ENCODE assay signal across 9 mouse cellular contexts in the genomic region with DNA sequence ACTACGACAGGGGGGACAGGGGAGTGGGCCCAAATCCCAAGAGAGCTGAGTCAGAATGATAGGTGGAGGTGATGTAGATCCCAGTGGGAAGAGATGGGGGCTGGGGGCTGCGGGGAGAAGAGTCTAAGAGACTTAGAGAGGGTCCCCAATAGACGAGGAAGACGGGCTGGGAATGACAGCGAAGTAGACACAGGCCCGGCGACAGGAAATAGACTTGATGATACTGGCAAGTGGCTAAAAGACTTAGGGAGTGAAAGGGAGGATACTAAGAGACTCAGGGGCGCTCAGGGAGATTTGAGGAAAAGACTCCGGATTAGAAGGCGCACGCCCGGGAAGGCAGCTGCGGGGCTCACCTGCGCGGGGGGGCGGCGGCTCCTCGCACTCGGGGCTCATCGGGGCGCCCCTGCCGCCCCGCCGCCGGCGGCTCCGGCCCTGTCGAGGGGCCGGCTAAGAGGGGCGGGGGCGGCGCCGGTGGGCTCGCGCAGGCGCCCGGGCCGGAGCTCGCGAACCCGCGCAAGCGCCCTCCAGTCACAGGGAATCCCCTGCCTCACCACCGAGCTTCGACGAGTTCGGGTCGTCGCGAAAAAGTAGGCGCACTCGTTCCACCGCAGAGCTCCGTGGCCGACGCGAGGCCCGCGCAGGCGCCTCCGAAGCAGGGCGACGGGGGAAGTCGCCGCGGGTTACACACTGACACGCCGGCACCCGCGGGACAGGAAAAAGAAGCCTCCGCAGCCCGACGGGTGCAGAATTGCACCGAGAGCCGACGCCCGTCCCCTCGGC. TPM values are rescaled to one million over a fixed set of nuclear protein-coding genes. Genes with fewer than 3 reads are reported as not detected.
DNase-seq lines count a peak whose midpoint lies in the region; ATAC-seq and TF ChIP-seq lines count a peak whose summit lies in the region.
"Had no signal": no experiment of that assay in that cellular context is flagged by ENCODE, and none has a peak within 500 bp of the region (broad histone marks: within the 10 kb centered on the region; RNA-seq: fewer than 3 reads in every experiment).

No protein-coding gene starts in this region.

- TF ChIP-seq CTCF in heart, adult 2 months (IDR thresholded peaks at IDR 0.05) = no peak
- TF ChIP-seq CTCF in ES-Bruce4 (IDR thresholded peaks at IDR 0.05; ENCODE audit: low read depth, low read length) = no peak

- no peaks in the 10 kb centered on the region for H3K27me3 ChIP-seq in heart, adult 2 months (ENCODE audit: control insufficient read depth, insufficient read depth, low read length)
- no peaks in the 10 kb centered on the region for H3K27me3 ChIP-seq in ES-Bruce4 (ENCODE audit: control insufficient read depth, insufficient read depth, low read length, poor library complexity, severe bottlenecking)
- H3K27me3 ChIP-seq in hindbrain, embryonic 10.5 days (ENCODE audit: insufficient read depth, poor library complexity, severe bottlenecking) = no peaks in the 10 kb centered on the region
- no peaks in the 10 kb centered on the region for H3K27me3 ChIP-seq in neural tube, embryonic 14.5 days (ENCODE audit: control insufficient read depth, insufficient read depth, low read length)

- H3K9ac ChIP-seq in heart, adult 2 months (ENCODE audit: low read depth, low read length) = peak overlapping the region; percentile 82
- peak overlapping the region; percentile 79 for H3K9ac ChIP-seq in ES-Bruce4 (ENCODE audit: low read depth, poor library complexity, severe bottlenecking)
- H3K9ac ChIP-seq in neural tube, embryonic 14.5 days (replicated peaks; ENCODE audit: low read depth, low read length) = peak overlapping the region; percentile 84

- intact Hi-C loops in heart, adult 2 months (cut with DNase I) = loop anchor here (2.0 to 10.0 kb wide), 5 partner anchors 26 to 1486 kb away; partner anchors contain the start of genes Fiz1, Gm44973, Hspbp1 and Rpl28
- intact Hi-C loops in gastrocnemius, postnatal 14 days (cut with DNase I; ENCODE audit: low total_unique reads) = no loop called here

- H3K36me3 ChIP-seq in heart, adult 2 months (ENCODE audit: control insufficient read depth, insufficient read depth, low read length) = peaks cover 22% of the 10 kb centered on the region
- H3K36me3 ChIP-seq in ES-Bruce4 (ENCODE audit: control insufficient read depth, insufficient read depth, low read length, poor library complexity, severe bottlenecking) = no peaks in the 10 kb centered on the region
- peaks cover 31% of the 10 kb centered on the region for H3K36me3 ChIP-seq in hindbrain, embryonic 10.5 days
- 0 out of 2 replicates have a peak, but pooled peaks cover 3% of the 10 kb centered on the region for H3K36me3 ChIP-seq in neural tube, embryonic 14.5 days (ENCODE audit: control insufficient read depth, insufficient read depth, low read length)

- no peak for TF ChIP-seq POLR2A in heart, adult 2 months (IDR thresholded peaks at IDR 0.05; ENCODE audit: insufficient read depth, low read depth, low read length)
- no peak for TF ChIP-seq POLR2A in ES-Bruce4 (IDR thresholded peaks at IDR 0.05; ENCODE audit: insufficient read depth, low read length)

- TF ChIP-seq EP300 in heart, adult 2 months (IDR thresholded peaks at IDR 0.05; ENCODE audit: insufficient read depth, low read depth, low read length) = no peak
- TF ChIP-seq EP300 in ES-Bruce4 (IDR thresholded peaks at IDR 0.05; ENCODE audit: insufficient read depth, low read depth, low read length) = no peak

- H3K27ac ChIP-seq in heart, adult 2 months = peak overlapping the region; percentile 98
- H3K27ac ChIP-seq in ES-Bruce4 (ENCODE audit: insufficient read depth, low read length) = no peak overlapping the region
- peak overlapping the region; percentile 96 for H3K27ac ChIP-seq in hindbrain, embryonic 10.5 days
- H3K27ac ChIP-seq in neural tube, embryonic 14.5 days (ENCODE audit: low read depth, low read length) = peak overlapping the region; percentile 95

- H3K79me2 ChIP-seq in heart, adult 2 months (replicated peaks; ENCODE audit: control insufficient read depth, insufficient read depth, low read length) = peaks cover 7% of the 10 kb centered on the region

- ATAC-seq in neural tube, embryonic 14.5 days (ENCODE audit: low read depth) = peak; percentile 80

- DNase-seq in heart, adult 2 months = peak in 1 of 2 experiments; percentile 13
- no peak for DNase-seq in heart, adult 9 months (ENCODE audit: low spot score in 2 of 2)
- DNase-seq in embryo, embryonic 9.5 days (ENCODE audit: extremely low spot score) = peak; percentile 46
- DNase-seq in hindbrain, embryonic 10.5 days (ENCODE audit: low spot score) = no peak
- peak; percentile 56 for DNase-seq in liver
- DNase-seq in gastrocnemius, postnatal 14 days = no peak

- peak overlapping the region; percentile 73 for H3K4me2 ChIP-seq in neural tube, embryonic 14.5 days (ENCODE audit: low read depth, low read length)

- peaks cover 20% of the 10 kb centered on the region for H3K4me1 ChIP-seq in heart, adult 2 months (ENCODE audit: control insufficient read depth, insufficient read depth, low read length)
- H3K4me1 ChIP-seq in ES-Bruce4 (ENCODE audit: control insufficient read depth, insufficient read depth, low read length) = peaks cover 3% of the 10 kb centered on the region
- peaks cover 42% of the 10 kb centered on the region for H3K4me1 ChIP-seq in hindbrain, embryonic 10.5 days (replicated peaks)
- peaks cover 16% of the 10 kb centered on the region for H3K4me1 ChIP-seq in neural tube, embryonic 14.5 days (ENCODE audit: control insufficient read depth, insufficient read depth, low read length)

- H3K9me3 ChIP-seq in ES-Bruce4 (replicated peaks; ENCODE audit: control insufficient read depth, insufficient read depth, low read length, poor library complexity, severe bottlenecking) = no peaks in the 10 kb centered on the region
- H3K9me3 ChIP-seq in hindbrain, embryonic 10.5 days = no peaks in the 10 kb centered on the region
- no peaks in the 10 kb centered on the region for H3K9me3 ChIP-seq in neural tube, embryonic 14.5 days (ENCODE audit: control insufficient read depth, low read length)

- under 1% methylated on average over 78 of the region's 78 CpGs for WGBS in heart, adult 2 months
- WGBS in hindbrain, embryonic 10.5 days = under 1% methylated on average over 78 of the region's 78 CpGs
- WGBS in neural tube, embryonic 14.5 days = under 1% methylated on average over 56 of the region's 78 CpGs

- H3K4me3 ChIP-seq in heart, adult 2 months = peak overlapping the region; percentile 91
- peak overlapping the region; percentile 86 for H3K4me3 ChIP-seq in ES-Bruce4 (ENCODE audit: low read depth, low read length)
- H3K4me3 ChIP-seq in hindbrain, embryonic 10.5 days = peak overlapping the region; percentile 89
- H3K4me3 ChIP-seq in neural tube, embryonic 14.5 days (ENCODE audit: low read depth, low read length) = peak overlapping the region; percentile 85

RNA-seq across cellular contexts. Expression of gene Ppp6r1, which starts 0.5 kb away (rescaled TPM):
- 10 to 100 TPM; 67.6 to 71.9 TPM for total RNA-seq in heart, adult 2 months (2021)
- 67.1 and 89.9 TPM in 2 replicates for polyA plus RNA-seq in heart, adult 2 months (2012; rRNA removed)
- 58.6 and 66.3 TPM in 2 replicates for polyA plus RNA-seq in ES-Bruce4 (2011; ENCODE audit: insufficient read depth, insufficient read length, low read depth, missing spikeins)
- 9.4 and 11.5 TPM in 2 replicates for polyA plus RNA-seq in hindbrain, embryonic 10.5 days (2016; fragmentation: Nextera tagmentation; extraction: Ambion mirVana)
- polyA plus RNA-seq in neural tube, embryonic 14.5 days (2014; fragmentation: Nextera tagmentation; extraction: Ambion mirVana) = 6.1 and 10.9 TPM in 2 replicates
- total RNA-seq in gastrocnemius, postnatal 14 days (2021) = 10 to 100 TPM; 44.2 to 45.0 TPM

RNA-seq across cellular contexts. Expression of gene Hspbp1, which starts 26.6 kb away (rescaled TPM):
- total RNA-seq in heart, adult 2 months (2021) = 10 to 100 TPM; 31.9 to 35.0 TPM
- polyA plus RNA-seq in heart, adult 2 months (2012; rRNA removed) = 27.0 and 29.7 TPM in 2 replicates
- polyA plus RNA-seq in ES-Bruce4 (2011; ENCODE audit: insufficient read depth, insufficient read length, low read depth, missing spikeins) = 51.8 and 63.3 TPM in 2 replicates
- polyA plus RNA-seq in hindbrain, embryonic 10.5 days (2016; fragmentation: Nextera tagmentation; extraction: Ambion mirVana) = 131 and 139 TPM in 2 replicates
- polyA plus RNA-seq in neural tube, embryonic 14.5 days (2014; fragmentation: Nextera tagmentation; extraction: Ambion mirVana) = 141 and 143 TPM in 2 replicates
- total RNA-seq in gastrocnemius, postnatal 14 days (2021) = 10 to 100 TPM; 19.7 to 20.3 TPM

RNA-seq across cellular contexts. Expression of gene Tmem86b, which starts 27.1 kb away (rescaled TPM):
- 1 to 10 TPM; 4.2 to 5.3 TPM for total RNA-seq in heart, adult 2 months (2021)
- polyA plus RNA-seq in heart, adult 2 months (2012; rRNA removed) = 12.8 and 19.2 TPM in 2 replicates
- 3.8 and 5.5 TPM in 2 replicates for polyA plus RNA-seq in ES-Bruce4 (2011; ENCODE audit: insufficient read depth, insufficient read length, low read depth, missing spikeins)
- polyA plus RNA-seq in hindbrain, embryonic 10.5 days (2016; fragmentation: Nextera tagmentation; extraction: Ambion mirVana) = 2.1 and 2.2 TPM in 2 replicates
- 3.3 and 3.4 TPM in 2 replicates for polyA plus RNA-seq in neural tube, embryonic 14.5 days (2014; fragmentation: Nextera tagmentation; extraction: Ambion mirVana)
- total RNA-seq in gastrocnemius, postnatal 14 days (2021) = 1 to 10 TPM; 2.1 to 3.1 TPM

RNA-seq across cellular contexts. Expression of gene Brsk1, which starts 32.1 kb away (rescaled TPM):
- total RNA-seq in heart, adult 2 months (2021) = 1 to 10 TPM in 1 of 2 experiments, under 1 TPM in 1; 0.89 to 1.5 TPM
- polyA plus RNA-seq in heart, adult 2 months (2012; rRNA removed) = 1.7 and 2.2 TPM in 2 replicates
- polyA plus RNA-seq in ES-Bruce4 (2011; ENCODE audit: insufficient read depth, insufficient read length, low read depth, missing spikeins) = 10.9 TPM in 2 replicates
- 1.7 and 2.8 TPM in 2 replicates for polyA plus RNA-seq in hindbrain, embryonic 10.5 days (2016; fragmentation: Nextera tagmentation; extraction: Ambion mirVana)
- 10.1 and 12.9 TPM in 2 replicates for polyA plus RNA-seq in neural tube, embryonic 14.5 days (2014; fragmentation: Nextera tagmentation; extraction: Ambion mirVana)
- total RNA-seq in gastrocnemius, postnatal 14 days (2021) = 1 to 10 TPM; 1.8 to 2.3 TPM

RNA-seq across cellular contexts. Expression of gene Ptprh, which starts 54.5 kb away (rescaled TPM):
- not detected for total RNA-seq in heart, adult 2 months (2021)
- polyA plus RNA-seq in heart, adult 2 months (2012; rRNA removed) = 0.03 and 0.06 TPM in 2 replicates
- not detected in 2 replicates for polyA plus RNA-seq in ES-Bruce4 (2011; ENCODE audit: insufficient read depth, insufficient read length, low read depth, missing spikeins)
- polyA plus RNA-seq in hindbrain, embryonic 10.5 days (2016; fragmentation: Nextera tagmentation; extraction: Ambion mirVana) = not detected in 2 replicates
- 0.20 and 0.22 TPM in 2 replicates for polyA plus RNA-seq in neural tube, embryonic 14.5 days (2014; fragmentation: Nextera tagmentation; extraction: Ambion mirVana)
- total RNA-seq in gastrocnemius, postnatal 14 days (2021) = not detected
- total RNA-seq: heart, postnatal 10 days had no signal

Comparison
In these comparisons a context has a peak if more than half of its experiments do, and no peak if none do; other contexts are left out.
1. DNase-seq: peak in embryo, embryonic 9.5 days (single experiment) and liver (single experiment); none in heart, adult 9 months (0 of 2), hindbrain, embryonic 10.5 days (single experiment) and gastrocnemius, postnatal 14 days (single experiment).
2. Peak in every context shown above with its lines, with median percentiles within 50 percentile points of each other: H3K4me3 ChIP-seq and H3K9ac ChIP-seq.